10 mouse cellular contexts compared by ENCODE assay signal in genomic region chr3:63351680-63352260, GRCm38 (mm10).
"Had no signal": no experiment of that assay in that cellular context is flagged by ENCODE, and none has a peak within 500 bp of the region (broad histone marks: within the 10 kb centered on the region; RNA-seq: fewer than 3 reads in every experiment).

No protein-coding gene starts in this region.

- H3K27ac ChIP-seq: layer of hippocampus, adult 2 months; limb, embryonic 15.5 days; liver, embryonic 12.5 days; midbrain, embryonic 12.5 days; neural tube, embryonic 13.5 days had no signal

- H3K4me1 ChIP-seq: liver, embryonic 12.5 days; midbrain, embryonic 12.5 days; neural tube, embryonic 13.5 days had no signal

- DNase-seq: kidney, adult 8-10 months; kidney, postnatal 14 days; retina, postnatal 1 day; thymus, postnatal 36 days had no signal

- H3K36me3 ChIP-seq: liver, embryonic 12.5 days; midbrain, embryonic 12.5 days; neural tube, embryonic 13.5 days had no signal

- H3K9me3 ChIP-seq: limb, embryonic 15.5 days; liver, embryonic 12.5 days; midbrain, embryonic 12.5 days; neural tube, embryonic 13.5 days had no signal

- ATAC-seq: liver, embryonic 12.5 days; midbrain, embryonic 16.5 days had no signal

- H3K4me2 ChIP-seq: limb, embryonic 15.5 days; liver, embryonic 12.5 days; midbrain, embryonic 12.5 days; neural tube, embryonic 13.5 days had no signal

- H3K27me3 ChIP-seq: limb, embryonic 15.5 days; liver, embryonic 12.5 days; midbrain, embryonic 12.5 days; neural tube, embryonic 13.5 days had no signal

- H3K9ac ChIP-seq: limb, embryonic 15.5 days; liver, embryonic 12.5 days; midbrain, embryonic 12.5 days; neural tube, embryonic 13.5 days had no signal

- H3K4me3 ChIP-seq: layer of hippocampus, adult 2 months; limb, embryonic 15.5 days; liver, embryonic 12.5 days; midbrain, embryonic 12.5 days; neural tube, embryonic 13.5 days had no signal
